In the genomic region with DNA sequence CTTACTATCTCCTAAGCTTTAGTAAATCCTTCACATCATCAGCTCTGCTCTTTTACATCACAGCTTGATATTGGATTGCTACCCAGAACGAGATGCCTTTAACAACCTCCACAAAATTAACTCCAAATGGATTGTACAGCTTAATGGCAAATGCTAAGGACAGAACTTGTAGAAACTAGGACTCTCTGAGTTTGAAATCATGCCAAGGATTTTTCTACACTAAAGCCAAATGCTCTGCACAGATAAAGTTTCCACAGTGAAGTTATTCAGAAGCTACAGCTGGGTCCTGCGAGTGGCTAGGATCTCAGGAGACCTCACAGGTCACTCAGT, we compare ENCODE assay signal across 9 mouse cellular contexts. TPM values are rescaled to one million over a fixed set of nuclear protein-coding genes. Genes with fewer than 3 reads are reported as not detected.
DNase-seq lines count a peak whose midpoint lies in the region; ATAC-seq and TF ChIP-seq lines count a peak whose summit lies in the region.
"Had no signal": no experiment of that assay in that cellular context is flagged by ENCODE, and none has a peak within 500 bp of the region (broad histone marks: within the 10 kb centered on the region; RNA-seq: fewer than 3 reads in every experiment).

No protein-coding gene starts in this region.

- no peak overlapping the region for H3K9ac ChIP-seq in heart, postnatal 0 days (replicated peaks; ENCODE audit: low read depth, low read length)
- peak overlapping the region; percentile 16; the same call in 1 of the 2 replicates for H3K9ac ChIP-seq in liver, postnatal 0 days (replicated peaks)

- H3K4me3 ChIP-seq in heart, postnatal 0 days (ENCODE audit: low read depth, low read length): peak overlapping the region; percentile 45
- peak overlapping the region; percentile 40 for H3K4me3 ChIP-seq in liver, postnatal 0 days (ENCODE audit: low read depth, low read length)
- no peak overlapping the region; the same call in 1 of the 2 replicates for H3K4me3 ChIP-seq in layer of hippocampus, adult 2 months

- WGBS in heart, postnatal 0 days: 26% methylated on average over 2 of the region's 2 CpGs
- WGBS in liver, postnatal 0 days (ENCODE audit: insufficient replicate concordance): 48% methylated on average over 2 of the region's 2 CpGs

- ATAC-seq in frontal cortex, adult (ENCODE audit: low TSS enrichment): peak; percentile 40
- ATAC-seq in heart, postnatal 0 days (ENCODE audit: insufficient read depth, low read depth): no peak
- ATAC-seq in liver, postnatal 0 days: no peak

- no peak overlapping the region for H3K27ac ChIP-seq in heart, postnatal 0 days (ENCODE audit: low read depth)
- no peak overlapping the region for H3K27ac ChIP-seq in liver, postnatal 0 days (ENCODE audit: low read depth)
- H3K27ac ChIP-seq in layer of hippocampus, adult 2 months: no peak overlapping the region

- H3K4me1 ChIP-seq in heart, postnatal 0 days (ENCODE audit: control insufficient read depth, insufficient read depth): no peaks in the 10 kb centered on the region
- peaks cover 11% of the 10 kb centered on the region; the same call in 1 of the 2 replicates for H3K4me1 ChIP-seq in liver, postnatal 0 days (ENCODE audit: insufficient read depth)

- DNase-seq in frontal cortex, postnatal 25 days (ENCODE audit: low spot score in 2 of 2): no peak
- peak; percentile 10 for DNase-seq in adipocyte (ENCODE audit: low spot score)
- DNase-seq in heart, postnatal 0 days (ENCODE audit: low spot score): peak; percentile 10
- DNase-seq in liver, postnatal 0 days: no peak
- DNase-seq in layer of hippocampus, adult 2 months (ENCODE audit: low spot score in 2 of 2): no peak
- no peak for DNase-seq in cerebellum, adult 8-10 months
- no peak for DNase-seq in frontal cortex, postnatal 36 days (ENCODE audit: low spot score in 2 of 2)

- H3K9me3 ChIP-seq in heart, postnatal 0 days (replicated peaks; ENCODE audit: control insufficient read depth, low read length): no peaks in the 10 kb centered on the region
- no peaks in the 10 kb centered on the region for H3K9me3 ChIP-seq in liver, postnatal 0 days (ENCODE audit: low read length)

- H3K36me3 ChIP-seq in heart, postnatal 0 days (replicated peaks; ENCODE audit: control insufficient read depth, insufficient read depth, low read length): no peaks in the 10 kb centered on the region
- no peaks in the 10 kb centered on the region for H3K36me3 ChIP-seq in liver, postnatal 0 days (replicated peaks; ENCODE audit: insufficient read depth, low read length)

- H3K27me3 ChIP-seq in heart, postnatal 0 days (ENCODE audit: control insufficient read depth, insufficient read depth, low read length): no peaks in the 10 kb centered on the region
- no peaks in the 10 kb centered on the region for H3K27me3 ChIP-seq in liver, postnatal 0 days (ENCODE audit: insufficient read depth, low read length)

- TF ChIP-seq CTCF in heart, postnatal 0 days (IDR thresholded peaks at IDR 0.05; ENCODE audit: low read depth): no peak
- no peak for TF ChIP-seq CTCF in liver, postnatal 0 days (IDR thresholded peaks at IDR 0.05; ENCODE audit: low read depth)
- no peak for TF ChIP-seq CTCF in layer of hippocampus, adult 2 months (conservative IDR thresholded peaks at IDR 0.05)

- no peak for TF ChIP-seq EP300 in heart, postnatal 0 days (IDR thresholded peaks at IDR 0.05; ENCODE audit: low read depth)
- no peak for TF ChIP-seq EP300 in liver, postnatal 0 days (IDR thresholded peaks at IDR 0.05; ENCODE audit: low read depth)

- H3K4me2 ChIP-seq in heart, postnatal 0 days (ENCODE audit: low read depth, low read length): peak overlapping the region; percentile 66
- peak overlapping the region; percentile 73 for H3K4me2 ChIP-seq in liver, postnatal 0 days (ENCODE audit: low read depth, low read length)

RNA-seq across cellular contexts. Expression of gene Gm17332, which starts 13.5 kb away (rescaled TPM):
- total RNA-seq in heart, postnatal 0 days (2014; rRNA removed; ENCODE audit: low replicate concordance): not detected in 2 replicates
- polyA plus RNA-seq in heart, postnatal 0 days (2015; fragmentation: Nextera tagmentation; extraction: Ambion mirVana): not detected in 2 replicates
- not detected in 2 replicates for polyA plus RNA-seq in liver, postnatal 0 days (2015; fragmentation: Nextera tagmentation; extraction: Ambion mirVana)
- not detected for total RNA-seq in layer of hippocampus, adult 2 months (2021)
- total RNA-seq: left cerebral cortex, postnatal 25 days had no signal

Comparison
In these comparisons a context has a peak if more than half of its experiments do, and no peak if none do; other contexts are left out.
1. DNase-seq: peak in adipocyte (single experiment) and heart, postnatal 0 days (single experiment); none in frontal cortex, postnatal 25 days (0 of 2), liver, postnatal 0 days (single experiment), layer of hippocampus, adult 2 months (0 of 2), cerebellum, adult 8-10 months (single experiment) and frontal cortex, postnatal 36 days (0 of 2).